Mouse (Mus musculus): ENCODE measurements around the gene Utp14b. TPM values are rescaled to one million over a fixed set of nuclear protein-coding genes. Genes with fewer than 3 reads are reported as not detected.
A peak's percentile ranks its signal among the peaks of the same experiment; 100 is the strongest.

Utp14b gene
- polyA plus RNA-seq, 1 experiment from 2014 or later: 0.97 TPM

- H3K27me3 ChIP-seq (replicated peaks; ENCODE audit: insufficient read depth, low read length): no peaks in the 10 kb centered on the region
- no peak for ATAC-seq
- DNase-seq (ENCODE audit: low spot score): peak; percentile 28
- no peaks in the 10 kb centered on the region for H3K36me3 ChIP-seq (ENCODE audit: insufficient read depth, low read length)
- H3K9ac ChIP-seq (replicated peaks; ENCODE audit: low read depth): no peak overlapping the region
- no peaks in the 10 kb centered on the region for H3K9me3 ChIP-seq (ENCODE audit: low read length)
- TF ChIP-seq CTCF (IDR thresholded peaks at IDR 0.05) (peak; percentile 47), EP300 (IDR thresholded peaks at IDR 0.05) (no peak)
- H3K4me2 ChIP-seq (replicated peaks; ENCODE audit: low read depth, low read length): no peak overlapping the region
- no peak overlapping the region for H3K4me3 ChIP-seq (ENCODE audit: low read depth, low read length)
- 54% methylated on average over 4 of the region's 4 CpGs for WGBS
- no peak overlapping the region for H3K27ac ChIP-seq (ENCODE audit: low read length)
- no peaks in the 10 kb centered on the region for H3K4me1 ChIP-seq (ENCODE audit: insufficient read depth, low read depth, low read length)
Observed at GRCm38 (mm10) chr1:78707280-78707679, 49.4 kb downstream of the Utp14b start.

DNA sequence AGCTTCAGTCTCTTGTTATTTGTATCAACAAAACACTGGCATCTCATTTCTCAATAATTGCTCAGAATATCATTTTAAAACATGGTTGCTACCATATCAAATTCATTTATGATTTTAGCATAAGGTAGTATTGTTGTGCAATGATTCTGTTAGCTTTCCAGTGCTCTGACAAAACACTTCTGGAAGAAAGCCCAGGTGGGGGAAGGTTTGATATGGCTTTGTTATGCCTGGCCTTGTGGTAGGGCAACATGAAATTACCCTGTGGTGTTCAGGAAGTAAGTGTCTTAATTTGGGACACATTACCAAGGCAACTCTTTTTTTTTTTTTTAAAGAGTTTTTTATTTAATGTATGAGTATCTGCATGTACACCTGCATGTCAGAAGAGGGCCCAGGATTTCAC, 52.2 kb downstream of the Utp14b start:
- no peak overlapping the region for H3K4me2 ChIP-seq (replicated peaks; ENCODE audit: low read depth, low read length)
- H3K27me3 ChIP-seq (replicated peaks; ENCODE audit: insufficient read depth, low read length): no peaks in the 10 kb centered on the region
- no peak overlapping the region for H3K27ac ChIP-seq (ENCODE audit: low read length)
- H3K9me3 ChIP-seq (ENCODE audit: low read length): no peaks in the 10 kb centered on the region
- no peaks in the 10 kb centered on the region for H3K36me3 ChIP-seq (ENCODE audit: insufficient read depth, low read length)
- no peak overlapping the region for H3K9ac ChIP-seq (replicated peaks; ENCODE audit: low read depth)
- H3K4me1 ChIP-seq (ENCODE audit: insufficient read depth, low read depth, low read length): no peaks in the 10 kb centered on the region
- H3K4me3 ChIP-seq (ENCODE audit: low read depth, low read length): no peak overlapping the region
- no peak for TF ChIP-seq EP300 (IDR thresholded peaks at IDR 0.05)
- TF ChIP-seq CTCF (IDR thresholded peaks at IDR 0.05): no peak
- ATAC-seq (no peak), DNase-seq (ENCODE audit: low spot score) (no peak)

DNA sequence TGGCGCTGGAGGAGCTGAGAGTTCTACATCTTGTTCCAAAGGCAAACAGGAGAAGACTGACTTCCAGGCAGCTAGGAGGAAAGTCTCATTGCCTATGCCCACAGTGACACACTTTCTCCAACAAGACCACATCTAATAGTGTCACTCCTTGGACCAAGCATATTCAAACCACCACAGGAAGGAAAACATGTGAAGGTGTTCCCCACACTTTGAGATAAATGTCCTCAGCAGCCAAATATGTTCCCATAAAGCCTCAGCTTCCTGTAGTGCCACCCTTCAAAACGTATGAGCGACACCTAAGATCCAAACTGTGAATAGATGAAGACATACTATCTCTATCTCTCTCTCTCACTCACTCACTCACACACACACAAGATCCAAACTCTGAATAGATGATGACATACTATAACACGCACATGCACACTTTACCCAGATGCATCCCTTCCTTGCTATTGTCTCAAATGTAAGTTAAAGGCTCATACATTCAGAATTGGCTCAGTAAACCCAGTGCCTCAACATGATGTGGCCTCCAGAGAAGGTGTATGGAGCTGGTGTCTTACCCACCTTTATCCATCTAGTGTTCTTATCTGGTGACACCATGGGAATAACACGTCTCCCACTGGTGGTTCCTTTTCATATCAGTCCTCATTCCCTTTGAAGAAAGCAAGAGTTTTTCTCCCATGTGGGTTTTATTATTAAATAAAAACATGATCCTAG, 52.9 kb downstream of the Utp14b start:
- no peak overlapping the region for H3K4me2 ChIP-seq (replicated peaks; ENCODE audit: low read depth, low read length)
- TF ChIP-seq EP300 (IDR thresholded peaks at IDR 0.05) (no peak), CTCF (IDR thresholded peaks at IDR 0.05) (no peak)
- 73% methylated on average over 5 of the region's 5 CpGs for WGBS
- no peaks in the 10 kb centered on the region for H3K27me3 ChIP-seq (replicated peaks; ENCODE audit: insufficient read depth, low read length)
- no peaks in the 10 kb centered on the region for H3K4me1 ChIP-seq (ENCODE audit: insufficient read depth, low read depth, low read length)
- ATAC-seq (no peak), DNase-seq (ENCODE audit: low spot score) (no peak)
- H3K27ac ChIP-seq (ENCODE audit: low read length): no peak overlapping the region
- H3K9ac ChIP-seq (replicated peaks; ENCODE audit: low read depth): no peak overlapping the region
- H3K4me3 ChIP-seq (ENCODE audit: low read depth, low read length): no peak overlapping the region
- H3K36me3 ChIP-seq (ENCODE audit: insufficient read depth, low read length): no peaks in the 10 kb centered on the region
- H3K9me3 ChIP-seq (ENCODE audit: low read length): no peaks in the 10 kb centered on the region

Other genes with a start within 250 kb of the Utp14b start
- gene Farsb, start 169.1 kb upstream of the Utp14b start, polyA plus RNA-seq (2015; fragmentation: Nextera tagmentation; extraction: Ambion mirVana): 41.8 and 45.6 TPM in 2 replicates
- 0.88 and 1.2 TPM in 2 replicates for gene Mogat1, start 147.0 kb upstream of the Utp14b start, polyA plus RNA-seq (2015; fragmentation: Nextera tagmentation; extraction: Ambion mirVana)
- gene BC035947, start 145.9 kb upstream of the Utp14b start, polyA plus RNA-seq (2015; fragmentation: Nextera tagmentation; extraction: Ambion mirVana): 0.17 TPM in 1 of 2 replicates, not detected in the other
- 22.7 and 23.3 TPM in 2 replicates for gene Acsl3, start 213 bp upstream of the Utp14b start, polyA plus RNA-seq (2015; fragmentation: Nextera tagmentation; extraction: Ambion mirVana)
- gene Kcne4, start 158.7 kb downstream of the Utp14b start, polyA plus RNA-seq (2015; fragmentation: Nextera tagmentation; extraction: Ambion mirVana): 10.1 and 12.6 TPM in 2 replicates

Measured in lung, postnatal 0 days (tissue).